Mouse (Mus musculus): ENCODE results near the gene Lpo. TPM values are rescaled to one million over a fixed set of nuclear protein-coding genes. Genes with fewer than 3 reads are reported as not detected.
"Not testable (repeated sequence)": the region's sequence is repeated elsewhere in the genome, so short reads cannot be mapped to it uniquely, and the experiment has no call there.

The Lpo gene
- polyA plus RNA-seq (2016; fragmentation: Nextera tagmentation; extraction: Ambion mirVana) = 0.99 and 1.0 TPM in 2 replicates

- no peak for ATAC-seq (ENCODE audit: low FRiP score, low read depth)
- Histone ChIP-seq H3K4me3 (no peak within 1 kb of the TSS), H3K9me3 (no peaks in the 10 kb centered on the region), H3K36me3 (no peaks in the 10 kb centered on the region), H3K27me3 (no peaks in the 10 kb centered on the region; the same call in 1 of the 2 replicates), H3K4me1 (peaks cover 12% of the 10 kb centered on the region), H3K4me2 (replicated peaks) (no peak within 1 kb of the TSS), H3K27ac (replicated peaks) (peak within 1 kb of the TSS; percentile 8; the same call in 1 of the 2 replicates), H3K9ac (replicated peaks) (no peak within 1 kb of the TSS)
- WGBS = 26% methylated on average over 10 of the region's 10 CpGs
Measured at GRCm38 (mm10) chr11:87828239-87828900, at the start of gene Lpo. TSS of gene Lpo (minus strand) at chr11:87828289.

GRCm38 (mm10) chr11:87875436-87875835 lies 47.3 kb upstream of the Lpo start, which contains the start of gene Epx:
TSS of gene Epx (minus strand) at chr11:87875536.
- 87% methylated on average over 6 of the region's 6 CpGs for WGBS
- ATAC-seq (ENCODE audit: low FRiP score, low read depth) = no peak
- H3K4me2 ChIP-seq (replicated peaks) = no peak within 1 kb of the TSS
- no peak within 1 kb of the TSS for H3K4me3 ChIP-seq
- no peaks in the 10 kb centered on the region for H3K9me3 ChIP-seq
- H3K9ac ChIP-seq (replicated peaks) = no peak within 1 kb of the TSS
- H3K36me3 ChIP-seq = no peaks in the 10 kb centered on the region
- H3K27ac ChIP-seq (replicated peaks) = no peak within 1 kb of the TSS
- no peaks in the 10 kb centered on the region for H3K4me1 ChIP-seq
- no peaks in the 10 kb centered on the region for H3K27me3 ChIP-seq

- Histone ChIP-seq H3K9me3 (no peaks in the 10 kb centered on the region), H3K27me3 (no peaks in the 10 kb centered on the region)
Measured at GRCm38 (mm10) chr11:87871766-87872165, 43.7 kb upstream of the Lpo start.

GRCm38 (mm10) chr11:87870096-87870495 lies 42.0 kb upstream of the Lpo start:
- WGBS = 60% methylated on average over 2 of the region's 2 CpGs
- ATAC-seq (ENCODE audit: low FRiP score, low read depth) = no peak
- Histone ChIP-seq H3K9ac (replicated peaks) (no peak overlapping the region), H3K4me1 (no peaks in the 10 kb centered on the region), H3K27ac (replicated peaks) (no peak overlapping the region), H3K27me3 (no peaks in the 10 kb centered on the region), H3K9me3 (no peaks in the 10 kb centered on the region), H3K36me3 (no peaks in the 10 kb centered on the region), H3K4me2 (replicated peaks) (no peak overlapping the region), H3K4me3 (no peak overlapping the region)

More at GRCm38 (mm10) chr11:87871766-87872165, 43.7 kb upstream of the Lpo start:
- Histone ChIP-seq H3K9ac (replicated peaks) (no peak overlapping the region), H3K36me3 (no peaks in the 10 kb centered on the region), H3K4me2 (replicated peaks) (no peak overlapping the region), H3K27ac (replicated peaks) (no peak overlapping the region), H3K4me3 (no peak overlapping the region), H3K4me1 (no peaks in the 10 kb centered on the region)
- 52% methylated on average over 8 of the region's 8 CpGs for WGBS
- ATAC-seq (ENCODE audit: low FRiP score, low read depth) = no peak

- not testable (repeated sequence) for ATAC-seq (ENCODE audit: low FRiP score, low read depth); H3K27ac ChIP-seq (replicated peaks); H3K27me3 ChIP-seq; H3K4me3 ChIP-seq; H3K9ac ChIP-seq (replicated peaks); H3K4me2 ChIP-seq (replicated peaks); H3K9me3 ChIP-seq; H3K4me1 ChIP-seq
- peaks cover 11% of the 10 kb centered on the region for H3K36me3 ChIP-seq
- WGBS = 83% methylated on average over 1 of the region's 2 CpGs
Measured at GRCm38 (mm10) chr11:87866891-87867290, 38.8 kb upstream of the Lpo start.

- 91% methylated on average over 13 of the region's 13 CpGs for WGBS
- H3K4me3 ChIP-seq = no peak overlapping the region
- H3K27me3 ChIP-seq = no peaks in the 10 kb centered on the region
- H3K36me3 ChIP-seq = peaks cover 24% of the 10 kb centered on the region
- H3K4me1 ChIP-seq = no peaks in the 10 kb centered on the region
- ATAC-seq (ENCODE audit: low FRiP score, low read depth) = no peak
- H3K4me2 ChIP-seq (replicated peaks) = no peak overlapping the region
- H3K9ac ChIP-seq (replicated peaks) = no peak overlapping the region
- no peak overlapping the region for H3K27ac ChIP-seq (replicated peaks)
- H3K9me3 ChIP-seq = no peaks in the 10 kb centered on the region
Measured at GRCm38 (mm10) chr11:87862805-87863204, 34.7 kb upstream of the Lpo start.

- WGBS = 76% methylated on average over 9 of the region's 9 CpGs
- no peak overlapping the region for H3K9ac ChIP-seq (replicated peaks)
- no peak overlapping the region for H3K4me2 ChIP-seq (replicated peaks)
- no peak overlapping the region for H3K4me3 ChIP-seq
- H3K9me3 ChIP-seq = no peaks in the 10 kb centered on the region
- no peak overlapping the region for H3K27ac ChIP-seq (replicated peaks)
- ATAC-seq (ENCODE audit: low FRiP score, low read depth) = no peak
- H3K4me1 ChIP-seq = no peaks in the 10 kb centered on the region
- H3K36me3 ChIP-seq = peaks cover 33% of the 10 kb centered on the region
- no peaks in the 10 kb centered on the region for H3K27me3 ChIP-seq
Measured at GRCm38 (mm10) chr11:87860426-87860825, 32.3 kb upstream of the Lpo start.

- Histone ChIP-seq H3K4me1 (no peaks in the 10 kb centered on the region), H3K4me2 (replicated peaks) (no peak overlapping the region), H3K36me3 (peaks cover 33% of the 10 kb centered on the region), H3K9ac (replicated peaks) (no peak overlapping the region), H3K4me3 (no peak overlapping the region), H3K27me3 (no peaks in the 10 kb centered on the region), H3K27ac (replicated peaks) (no peak overlapping the region), H3K9me3 (no peaks in the 10 kb centered on the region)
- ATAC-seq (ENCODE audit: low FRiP score, low read depth) = no peak
- 90% methylated on average over 11 of the region's 11 CpGs for WGBS
Measured at GRCm38 (mm10) chr11:87859273-87859672, 31.2 kb upstream of the Lpo start.

GRCm38 (mm10) chr11:87854550-87854949 lies 26.5 kb upstream of the Lpo start:
- Histone ChIP-seq H3K4me1 (peaks cover 11% of the 10 kb centered on the region), H3K9ac (replicated peaks) (no peak overlapping the region), H3K27me3 (no peaks in the 10 kb centered on the region), H3K4me2 (replicated peaks) (no peak overlapping the region), H3K9me3 (no peaks in the 10 kb centered on the region), H3K36me3 (peaks cover 18% of the 10 kb centered on the region), H3K27ac (replicated peaks) (no peak overlapping the region), H3K4me3 (no peak overlapping the region)
- 95% methylated on average over 7 of the region's 7 CpGs for WGBS
- ATAC-seq (ENCODE audit: low FRiP score, low read depth) = no peak

GRCm38 (mm10) chr11:87853597-87853954 lies 25.5 kb upstream of the Lpo start:
- Histone ChIP-seq H3K4me3 (peak overlapping the region; percentile 66), H3K36me3 (peaks cover 17% of the 10 kb centered on the region), H3K27ac (replicated peaks) (peak overlapping the region; percentile 56), H3K27me3 (no peaks in the 10 kb centered on the region), H3K4me2 (replicated peaks) (peak overlapping the region; percentile 84), H3K4me1 (peaks cover 11% of the 10 kb centered on the region), H3K9ac (replicated peaks) (peak overlapping the region; percentile 71), H3K9me3 (no peaks in the 10 kb centered on the region)
- 37% methylated on average over 8 of the region's 8 CpGs for WGBS
- no peak for ATAC-seq (ENCODE audit: low FRiP score, low read depth)

- Histone ChIP-seq H3K9ac (replicated peaks) (peak within 1 kb of the TSS; percentile 71), H3K36me3 (peaks cover 11% of the 10 kb centered on the region), H3K27me3 (no peaks in the 10 kb centered on the region), H3K4me1 (peaks cover 11% of the 10 kb centered on the region), H3K27ac (replicated peaks) (peak within 1 kb of the TSS; percentile 56), H3K4me2 (replicated peaks) (peak within 1 kb of the TSS; percentile 84), H3K4me3 (peak within 1 kb of the TSS; percentile 66), H3K9me3 (no peaks in the 10 kb centered on the region)
- 4% methylated on average over 40 of the region's 40 CpGs for WGBS
- ATAC-seq (ENCODE audit: low FRiP score, low read depth) = peak; percentile 92
Measured at GRCm38 (mm10) chr11:87852690-87853596, 24.9 kb upstream of the Lpo start, which contains the start of gene Mks1. TSS of gene Mks1 (plus strand) at chr11:87853215.

- Histone ChIP-seq H3K9ac (replicated peaks) (no peak overlapping the region), H3K27me3 (no peaks in the 10 kb centered on the region), H3K4me1 (peaks cover 4% of the 10 kb centered on the region; the same call in 1 of the 2 replicates), H3K27ac (replicated peaks) (no peak overlapping the region), H3K36me3 (no peaks in the 10 kb centered on the region), H3K4me3 (no peak overlapping the region), H3K4me2 (replicated peaks) (no peak overlapping the region), H3K9me3 (no peaks in the 10 kb centered on the region)
- 73% methylated on average over 6 of the region's 6 CpGs for WGBS
- ATAC-seq (ENCODE audit: low FRiP score, low read depth) = no peak
Measured at GRCm38 (mm10) chr11:87847884-87848283, 19.8 kb upstream of the Lpo start.

Measured in midbrain, embryonic 12.5 days (tissue).